ENCODE assay signal across 9 mouse cellular contexts in genomic region chr11:75172151-75173094, GRCm38 (mm10). TPM values are rescaled to one million over a fixed set of nuclear protein-coding genes. Genes with fewer than 3 reads are reported as not detected.
A peak's percentile ranks its signal among the peaks of the same experiment; 100 is the strongest.
DNase-seq lines count a peak whose midpoint lies in the region; ATAC-seq and TF ChIP-seq lines count a peak whose summit lies in the region.
"Had no signal": no experiment of that assay in that cellular context is flagged by ENCODE, and none has a peak within 500 bp of the region (broad histone marks: within the 10 kb centered on the region; RNA-seq: fewer than 3 reads in every experiment).

No protein-coding gene starts in this region.

- peak overlapping the region; percentile 77 for H3K4me2 ChIP-seq in forebrain, embryonic 14.5 days (ENCODE audit: low read length)

- 0 out of 2 replicates have a peak overlapping the region, but pooled peaks have one; percentile 14 for H3K27ac ChIP-seq in testis, adult 2 months (ENCODE audit: control insufficient read depth, insufficient read depth, low read depth, low read length)
- H3K27ac ChIP-seq in forebrain, embryonic 14.5 days (ENCODE audit: low read depth, low read length), result no peak overlapping the region

- no peaks in the 10 kb centered on the region for H3K9me3 ChIP-seq in forebrain, embryonic 14.5 days (replicated peaks; ENCODE audit: control insufficient read depth, low read length)

- H3K4me1 ChIP-seq in testis, adult 2 months (ENCODE audit: control insufficient read depth, insufficient read depth, low read length), result peaks cover 16% of the 10 kb centered on the region
- H3K4me1 ChIP-seq in forebrain, embryonic 14.5 days (ENCODE audit: control insufficient read depth, insufficient read depth, low read length), result peaks cover 27% of the 10 kb centered on the region

- under 1% methylated on average over 73 of the region's 75 CpGs for WGBS in forebrain, embryonic 14.5 days

- DNase-seq in frontal cortex, postnatal 36 days (ENCODE audit: low spot score in 2 of 2), result peak; percentile 71
- DNase-seq in testis, postnatal 14 days (ENCODE audit: low spot score), result no peak
- DNase-seq in forebrain, embryonic 14.5 days (ENCODE audit: low spot score), result peak; percentile 82
- DNase-seq in kidney, postnatal 4 days, result peak; percentile 49 to 62
- peak; percentile 42 for DNase-seq in neural tube, embryonic 10.5 days (ENCODE audit: extremely low spot score, low spot score)

- TF ChIP-seq POLR2A in testis, adult 2 months (IDR thresholded peaks at IDR 0.05; ENCODE audit: control insufficient read depth, low read depth, low read length), result no peak; the same call in none of the 2 replicates

- ATAC-seq in frontal cortex, adult (ENCODE audit: low TSS enrichment), result no peak
- ATAC-seq in forebrain, embryonic 14.5 days, result peak; percentile 15; the same call in 1 of the 2 replicates
- no peak for ATAC-seq in megakaryocyte-erythroid progenitor cell, adult 5-6 weeks (replicated peaks; ENCODE audit: low FRiP score, low TSS enrichment, poor library complexity, severe bottlenecking)

- no peak for TF ChIP-seq CTCF in testis, adult 2 months (IDR thresholded peaks at IDR 0.05; ENCODE audit: control insufficient read depth, insufficient read depth, insufficient replicate concordance, low read depth, low read length)

- H3K36me3 ChIP-seq in testis, adult 2 months (ENCODE audit: control insufficient read depth, insufficient read depth, low read length), result no peaks in the 10 kb centered on the region
- H3K36me3 ChIP-seq in forebrain, embryonic 14.5 days (ENCODE audit: control insufficient read depth, insufficient read depth, low read length), result peaks cover 15% of the 10 kb centered on the region; the same call in 1 of the 2 replicates

- H3K27me3 ChIP-seq in testis, adult 2 months (ENCODE audit: control insufficient read depth, insufficient read depth, low read length), result peaks cover 2% of the 10 kb centered on the region
- H3K27me3 ChIP-seq in forebrain, embryonic 14.5 days (replicated peaks; ENCODE audit: control insufficient read depth, insufficient read depth, low read length), result peaks cover 57% of the 10 kb centered on the region
- H3K27me3 ChIP-seq: Patski had no signal

- H3K9ac ChIP-seq in forebrain, embryonic 14.5 days (ENCODE audit: low read length), result peak overlapping the region; percentile 62

- H3K4me3 ChIP-seq in testis, adult 2 months (ENCODE audit: control insufficient read depth, low read depth, low read length), result peak overlapping the region; percentile 76
- H3K4me3 ChIP-seq in forebrain, embryonic 14.5 days (ENCODE audit: low read depth, low read length), result peak overlapping the region; percentile 68

RNA-seq across cellular contexts. Expression of gene Hic1, which starts 3.1 kb away (rescaled TPM):
- polyA plus RNA-seq in testis, adult 2 months (2012; rRNA removed), result 1.3 and 1.7 TPM in 2 replicates
- polyA plus RNA-seq in forebrain, embryonic 14.5 days (2014; fragmentation: Nextera tagmentation; extraction: Ambion mirVana), result 1.3 and 2.0 TPM in 2 replicates
- 0.17 TPM in 1 of 2 replicates, not detected in the other for total RNA-seq in megakaryocyte-erythroid progenitor cell, adult 5-6 weeks (2014; fragmentation: Nextera tagmentation)
- total RNA-seq in megakaryocyte-erythroid progenitor cell, adult 5-6 weeks (2017), result 0.52 TPM in 1 of 2 replicates, not detected in the other

RNA-seq across cellular contexts. Expression of gene Ovca2, which starts 6.2 kb away (rescaled TPM):
- polyA plus RNA-seq in testis, adult 2 months (2012; rRNA removed), result 9.1 and 10.2 TPM in 2 replicates
- polyA plus RNA-seq in forebrain, embryonic 14.5 days (2014; fragmentation: Nextera tagmentation; extraction: Ambion mirVana), result 24.3 and 24.6 TPM in 2 replicates
- total RNA-seq in megakaryocyte-erythroid progenitor cell, adult 5-6 weeks (2014; fragmentation: Nextera tagmentation), result 18.8 and 21.3 TPM in 2 replicates
- 17.6 and 29.0 TPM in 2 replicates for total RNA-seq in megakaryocyte-erythroid progenitor cell, adult 5-6 weeks (2017)

RNA-seq across cellular contexts. Expression of gene Dph1, which starts 18.6 kb away (rescaled TPM):
- 12.8 and 16.6 TPM in 2 replicates for polyA plus RNA-seq in testis, adult 2 months (2012; rRNA removed)
- 15.9 and 17.6 TPM in 2 replicates for polyA plus RNA-seq in forebrain, embryonic 14.5 days (2014; fragmentation: Nextera tagmentation; extraction: Ambion mirVana)
- total RNA-seq in megakaryocyte-erythroid progenitor cell, adult 5-6 weeks (2014; fragmentation: Nextera tagmentation), result 22.3 and 25.0 TPM in 2 replicates
- 13.3 and 14.2 TPM in 2 replicates for total RNA-seq in megakaryocyte-erythroid progenitor cell, adult 5-6 weeks (2017)

RNA-seq across cellular contexts. Expression of gene Rtn4rl1, which starts 21.2 kb away (rescaled TPM):
- 3.1 and 3.3 TPM in 2 replicates for polyA plus RNA-seq in testis, adult 2 months (2012; rRNA removed)
- polyA plus RNA-seq in forebrain, embryonic 14.5 days (2014; fragmentation: Nextera tagmentation; extraction: Ambion mirVana), result 5.0 and 7.4 TPM in 2 replicates
- total RNA-seq in megakaryocyte-erythroid progenitor cell, adult 5-6 weeks (2014; fragmentation: Nextera tagmentation), result not detected in 2 replicates
- total RNA-seq in megakaryocyte-erythroid progenitor cell, adult 5-6 weeks (2017), result 0.80 TPM in 1 of 2 replicates, not detected in the other
